Mouse (Mus musculus): ENCODE data around the gene Fstl1. TPM values are rescaled to one million over a fixed set of nuclear protein-coding genes. Genes with fewer than 3 reads are reported as not detected.
A peak's percentile ranks its signal among the peaks of the same experiment; 100 is the strongest.

Gene Fstl1
- polyA plus RNA-seq, 1 experiment from 2014 or later: 468 TPM

DNA sequence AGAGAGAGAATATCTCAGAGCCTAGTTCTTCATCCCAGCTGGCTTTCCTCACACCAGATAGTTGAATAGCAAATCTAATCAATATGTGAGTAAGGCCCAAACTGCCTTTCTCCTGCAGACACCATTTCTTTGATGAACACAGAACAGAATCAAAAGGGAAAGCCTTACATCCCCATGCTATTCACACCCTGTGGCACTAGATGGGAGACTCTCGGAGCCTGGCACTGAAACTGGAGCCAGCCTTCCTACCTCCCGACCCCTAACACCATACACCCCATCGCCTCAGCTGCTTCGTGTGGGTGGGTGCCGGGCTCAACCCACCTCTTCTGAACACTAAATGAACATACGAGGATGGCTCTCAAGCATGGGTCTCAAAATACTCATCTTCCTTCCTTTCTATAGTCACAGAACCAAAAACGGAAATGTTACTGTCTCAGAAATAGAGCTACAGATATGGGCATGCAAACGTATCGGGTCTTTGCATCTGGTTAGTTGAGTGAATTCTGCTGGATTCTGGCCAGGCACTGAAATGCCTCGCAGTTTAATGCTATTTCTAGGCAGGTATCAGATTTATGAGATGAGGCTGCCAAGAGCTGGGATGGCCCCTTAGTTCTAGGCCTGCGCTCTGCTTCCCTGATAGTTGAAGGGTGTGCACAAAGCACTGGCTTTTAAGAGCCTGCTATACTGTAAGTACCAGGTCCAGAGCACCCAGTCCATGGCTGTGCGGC, 48.3 kb downstream of the Fstl1 start:
- 72% methylated on average over 12 of the region's 12 CpGs for WGBS
- no peak for ATAC-seq (replicated peaks; ENCODE audit: insufficient number of reproducible peaks, insufficient read depth, low FRiP score, low read depth)
- Histone ChIP-seq H3K4me2 (no peak overlapping the region), H3K9me3 (replicated peaks) (no peaks in the 10 kb centered on the region), H3K4me1 (replicated peaks) (peaks cover 5% of the 10 kb centered on the region; the same call in 1 of the 2 replicates), H3K27me3 (no peaks in the 10 kb centered on the region), H3K27ac (no peak overlapping the region), H3K36me3 (peaks cover 93% of the 10 kb centered on the region), H3K9ac (no peak overlapping the region), H3K4me3 (no peak overlapping the region)

DNA sequence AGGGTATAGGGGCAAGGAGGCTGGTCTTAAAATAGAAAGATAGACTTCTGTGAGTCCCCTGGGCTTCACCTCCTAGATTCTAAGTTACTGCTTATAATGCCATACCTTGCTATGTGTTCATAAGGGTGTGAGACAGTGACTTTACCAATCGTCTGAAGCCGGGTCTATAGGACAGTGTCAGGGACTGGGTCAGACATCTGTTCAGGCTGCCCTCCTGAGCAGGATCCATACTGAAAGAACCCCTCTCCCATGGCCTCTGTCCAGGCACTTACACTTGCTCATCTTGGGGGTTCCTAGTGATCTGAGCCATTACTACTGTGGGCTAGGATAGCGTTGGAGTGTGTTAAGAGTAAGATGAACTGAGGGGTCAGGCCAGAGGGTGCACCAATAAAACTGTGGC, 49.6 kb downstream of the Fstl1 start:
- Histone ChIP-seq H3K27me3 (no peaks in the 10 kb centered on the region), H3K9ac (no peak overlapping the region), H3K4me1 (replicated peaks) (peaks cover 5% of the 10 kb centered on the region; the same call in 1 of the 2 replicates), H3K27ac (no peak overlapping the region), H3K4me2 (no peak overlapping the region), H3K4me3 (no peak overlapping the region), H3K9me3 (replicated peaks) (no peaks in the 10 kb centered on the region), H3K36me3 (peaks cover 93% of the 10 kb centered on the region)
- WGBS: 84% methylated on average over 3 of the region's 3 CpGs
- ATAC-seq (replicated peaks; ENCODE audit: insufficient number of reproducible peaks, insufficient read depth, low FRiP score, low read depth): no peak

DNA sequence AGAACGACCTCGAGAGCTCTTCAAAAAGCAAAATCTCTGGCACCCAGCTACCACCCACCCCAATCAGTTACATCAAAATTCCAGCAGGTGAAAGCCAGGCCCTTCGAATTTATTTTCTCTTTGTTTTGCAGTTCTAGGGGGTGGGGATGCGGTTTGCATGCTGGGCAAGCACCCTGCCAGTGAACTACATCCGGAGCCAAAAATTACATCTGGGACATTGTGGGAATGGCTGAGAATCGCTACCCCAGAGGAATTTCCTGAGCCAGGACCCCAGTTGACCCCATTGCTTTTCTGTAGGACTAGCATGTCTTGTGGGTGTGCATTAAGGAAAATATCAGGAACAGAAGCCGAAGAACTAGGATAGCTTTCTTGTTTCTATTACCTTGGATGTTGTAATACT, 54.4 kb downstream of the Fstl1 start:
- Histone ChIP-seq H3K27ac (no peak overlapping the region), H3K9me3 (replicated peaks) (no peaks in the 10 kb centered on the region), H3K4me1 (replicated peaks) (no peaks in the 10 kb centered on the region), H3K4me2 (no peak overlapping the region), H3K36me3 (peaks cover 95% of the 10 kb centered on the region), H3K27me3 (no peaks in the 10 kb centered on the region), H3K4me3 (no peak overlapping the region), H3K9ac (no peak overlapping the region)
- 74% methylated on average over 7 of the region's 7 CpGs for WGBS
- no peak for ATAC-seq (replicated peaks; ENCODE audit: insufficient number of reproducible peaks, insufficient read depth, low FRiP score, low read depth)

DNA sequence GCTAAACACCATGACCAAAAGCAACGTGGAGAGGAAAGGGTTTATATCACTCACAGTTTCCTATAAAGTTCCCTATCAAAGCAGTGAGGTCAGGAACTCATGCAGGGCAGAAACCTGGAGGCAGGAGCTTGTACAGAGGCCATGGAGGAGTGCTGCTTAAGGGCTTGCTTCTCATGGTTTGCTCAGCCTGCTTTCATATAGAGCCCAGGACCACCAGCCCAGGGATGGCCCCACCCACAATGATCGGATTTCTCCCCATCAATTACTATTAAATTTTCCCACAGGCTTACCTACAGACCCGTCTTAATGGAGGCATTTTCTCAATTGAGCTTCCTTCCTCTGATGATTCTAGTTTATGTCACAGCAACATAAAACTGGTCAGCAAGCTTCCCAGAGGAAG, 60.9 kb downstream of the Fstl1 start:
- Histone ChIP-seq H3K4me2 (no peak overlapping the region), H3K27ac (no peak overlapping the region), H3K36me3 (peaks cover 33% of the 10 kb centered on the region), H3K9me3 (replicated peaks) (no peaks in the 10 kb centered on the region), H3K4me1 (replicated peaks) (no peaks in the 10 kb centered on the region), H3K4me3 (no peak overlapping the region), H3K9ac (no peak overlapping the region), H3K27me3 (no peaks in the 10 kb centered on the region)
- ATAC-seq (replicated peaks; ENCODE audit: insufficient number of reproducible peaks, insufficient read depth, low FRiP score, low read depth): no peak
- 67% methylated on average over 3 of the region's 3 CpGs for WGBS

DNA sequence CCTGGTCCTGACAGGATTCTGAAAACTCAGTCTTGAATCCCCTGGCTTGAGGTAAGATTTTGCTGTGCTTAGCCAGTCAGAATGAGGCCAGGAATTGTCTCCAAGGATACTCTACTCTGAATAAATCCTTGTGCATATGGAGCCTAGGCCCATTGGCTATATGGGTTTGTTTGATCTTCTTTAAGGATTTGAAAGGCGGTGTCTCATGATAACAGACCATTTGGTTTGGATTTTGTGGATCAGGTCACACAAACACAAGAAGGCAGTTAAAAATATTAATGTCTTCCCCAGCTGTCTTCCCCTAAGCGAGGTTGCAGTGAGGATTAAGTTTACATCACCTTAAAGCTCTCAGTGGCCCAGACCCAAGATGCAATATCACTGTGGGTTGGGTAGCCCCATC, 65.8 kb downstream of the Fstl1 start:
- Histone ChIP-seq H3K9me3 (replicated peaks) (no peaks in the 10 kb centered on the region), H3K4me2 (no peak overlapping the region), H3K27ac (no peak overlapping the region), H3K4me3 (no peak overlapping the region), H3K4me1 (replicated peaks) (peaks cover 22% of the 10 kb centered on the region), H3K9ac (no peak overlapping the region), H3K27me3 (no peaks in the 10 kb centered on the region), H3K36me3 (no peaks in the 10 kb centered on the region; the same call in 1 of the 2 replicates)
- ATAC-seq (replicated peaks; ENCODE audit: insufficient number of reproducible peaks, insufficient read depth, low FRiP score, low read depth): no peak
- WGBS: 80% methylated on average over 2 of the region's 2 CpGs

DNA sequence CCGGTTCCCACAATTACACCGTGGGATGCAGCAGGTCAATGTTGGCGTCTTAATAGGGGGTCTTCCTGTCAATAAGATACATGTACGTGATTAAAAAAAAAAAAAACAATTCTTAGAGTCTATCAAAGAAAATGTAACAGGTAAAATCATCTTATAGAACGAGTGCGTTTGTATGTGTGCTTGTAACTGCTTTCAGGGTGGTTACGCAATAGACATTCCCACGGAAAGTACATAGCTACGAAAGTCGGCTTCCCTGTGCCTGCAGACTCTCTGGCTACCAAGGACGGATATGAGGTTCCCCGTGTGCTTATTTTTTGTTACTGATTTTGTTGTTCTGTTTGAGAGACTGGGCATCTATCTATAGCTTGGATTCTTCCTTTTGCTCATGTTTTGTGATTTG, 67.1 kb downstream of the Fstl1 start:
- Histone ChIP-seq H3K4me1 (replicated peaks) (peaks cover 22% of the 10 kb centered on the region), H3K36me3 (no peaks in the 10 kb centered on the region), H3K27ac (no peak overlapping the region), H3K4me3 (no peak overlapping the region), H3K9me3 (replicated peaks) (no peaks in the 10 kb centered on the region), H3K27me3 (no peaks in the 10 kb centered on the region), H3K9ac (no peak overlapping the region), H3K4me2 (no peak overlapping the region)
- ATAC-seq (replicated peaks; ENCODE audit: insufficient number of reproducible peaks, insufficient read depth, low FRiP score, low read depth): no peak
- WGBS: 77% methylated on average over 12 of the region's 12 CpGs

DNA sequence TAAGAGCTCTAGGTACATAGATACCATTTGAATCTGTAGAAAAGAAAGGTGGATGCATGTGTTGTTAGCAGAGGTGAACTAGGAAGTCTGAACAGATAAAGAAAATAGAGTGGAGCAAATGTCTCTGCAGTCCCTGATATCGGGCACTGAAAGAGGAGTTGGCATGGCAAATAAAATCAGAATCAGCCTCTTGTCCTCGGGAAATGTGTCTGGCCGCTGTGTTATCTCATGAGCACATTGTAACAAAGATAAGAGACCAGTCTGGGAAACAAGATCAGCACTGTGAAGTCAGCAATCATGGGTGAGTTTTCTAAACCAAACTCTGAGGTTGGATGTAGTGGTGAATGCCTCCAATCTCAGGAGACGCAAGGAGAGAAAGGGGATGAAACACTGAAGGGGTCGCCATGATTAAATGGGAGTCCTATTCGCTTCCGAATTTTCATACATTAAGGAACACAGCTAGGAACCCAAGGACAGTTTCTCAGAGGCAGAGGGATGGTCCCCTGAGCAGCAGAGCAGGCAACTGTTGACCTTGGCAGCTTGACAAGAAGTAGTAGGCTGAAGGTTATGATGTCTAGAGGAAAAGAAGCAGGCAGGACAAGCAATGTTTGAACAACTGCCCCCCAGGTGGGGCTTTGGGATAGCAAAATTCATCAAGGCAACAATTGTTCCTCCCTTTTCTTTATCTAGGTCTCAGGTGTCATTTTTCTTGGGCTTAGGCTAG, 68.7 kb downstream of the Fstl1 start:
- H3K4me2 ChIP-seq: peak overlapping the region; percentile 19; the same call in 1 of the 2 replicates
- peaks cover 25% of the 10 kb centered on the region for H3K4me1 ChIP-seq (replicated peaks)
- no peaks in the 10 kb centered on the region for H3K9me3 ChIP-seq (replicated peaks)
- no peaks in the 10 kb centered on the region for H3K36me3 ChIP-seq
- H3K9ac ChIP-seq: no peak overlapping the region
- no peaks in the 10 kb centered on the region for H3K27me3 ChIP-seq
- WGBS: 25% methylated on average over 7 of the region's 7 CpGs
- ATAC-seq (replicated peaks; ENCODE audit: insufficient number of reproducible peaks, insufficient read depth, low FRiP score, low read depth): 0 out of 2 replicates have a peak, but pooled peaks have one; percentile 31
- no peak overlapping the region for H3K4me3 ChIP-seq
- H3K27ac ChIP-seq: peak overlapping the region; percentile 44

DNA sequence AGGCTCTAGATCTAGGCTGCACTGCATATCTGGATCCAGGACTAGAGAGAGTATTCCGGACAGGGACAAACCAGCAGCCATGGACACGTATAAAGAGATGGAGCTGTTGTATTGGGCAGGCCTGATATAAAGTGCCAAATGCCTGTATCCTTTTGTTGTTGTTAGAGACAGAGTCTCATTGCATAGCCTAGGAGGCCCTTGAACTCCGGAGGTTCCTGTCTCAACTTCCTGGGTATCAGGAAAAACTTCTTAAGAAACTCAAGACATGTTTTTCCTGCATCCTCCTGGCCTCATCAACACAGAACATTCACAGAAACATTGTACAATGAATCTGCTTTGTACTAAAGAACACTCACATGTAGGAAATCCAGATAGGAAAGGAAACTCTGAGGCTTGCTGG, 70.4 kb downstream of the Fstl1 start:
- Histone ChIP-seq H3K4me2 (no peak overlapping the region), H3K9ac (no peak overlapping the region), H3K4me1 (replicated peaks) (peaks cover 25% of the 10 kb centered on the region), H3K4me3 (no peak overlapping the region), H3K27me3 (no peaks in the 10 kb centered on the region), H3K9me3 (replicated peaks) (no peaks in the 10 kb centered on the region), H3K36me3 (no peaks in the 10 kb centered on the region), H3K27ac (no peak overlapping the region)
- no peak for ATAC-seq (replicated peaks; ENCODE audit: insufficient number of reproducible peaks, insufficient read depth, low FRiP score, low read depth)
- 63% methylated on average over 3 of the region's 3 CpGs for WGBS

DNA sequence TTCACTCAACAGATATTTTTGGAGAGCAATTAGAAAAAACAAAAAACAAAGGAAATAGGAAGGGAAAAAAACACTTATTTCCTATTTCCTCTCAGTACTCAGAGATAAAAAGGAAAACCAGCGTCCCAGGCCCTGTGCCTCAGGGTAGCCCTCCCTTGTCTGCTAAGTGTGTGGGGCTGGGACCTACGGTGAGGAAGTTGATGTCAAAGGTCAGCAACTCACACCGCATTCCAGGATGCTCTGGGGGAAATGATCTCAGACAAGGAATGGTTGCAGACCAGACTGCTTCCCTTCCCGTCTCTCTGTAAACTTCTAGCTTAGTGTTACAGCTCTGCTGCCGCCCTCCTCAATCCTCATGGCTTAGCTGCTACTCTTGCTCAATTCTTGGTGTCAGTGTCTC, 74.7 kb downstream of the Fstl1 start:
- peak; percentile 80 for ATAC-seq (replicated peaks; ENCODE audit: insufficient number of reproducible peaks, insufficient read depth, low FRiP score, low read depth)
- H3K27ac ChIP-seq: peak overlapping the region; percentile 63
- H3K4me2 ChIP-seq: no peak overlapping the region
- no peaks in the 10 kb centered on the region for H3K36me3 ChIP-seq
- H3K4me3 ChIP-seq: no peak overlapping the region
- no peak overlapping the region for H3K9ac ChIP-seq
- no peaks in the 10 kb centered on the region for H3K9me3 ChIP-seq (replicated peaks)
- no peaks in the 10 kb centered on the region for H3K27me3 ChIP-seq
- peaks cover 18% of the 10 kb centered on the region for H3K4me1 ChIP-seq (replicated peaks)
- WGBS: 41% methylated on average over 5 of the region's 5 CpGs

DNA sequence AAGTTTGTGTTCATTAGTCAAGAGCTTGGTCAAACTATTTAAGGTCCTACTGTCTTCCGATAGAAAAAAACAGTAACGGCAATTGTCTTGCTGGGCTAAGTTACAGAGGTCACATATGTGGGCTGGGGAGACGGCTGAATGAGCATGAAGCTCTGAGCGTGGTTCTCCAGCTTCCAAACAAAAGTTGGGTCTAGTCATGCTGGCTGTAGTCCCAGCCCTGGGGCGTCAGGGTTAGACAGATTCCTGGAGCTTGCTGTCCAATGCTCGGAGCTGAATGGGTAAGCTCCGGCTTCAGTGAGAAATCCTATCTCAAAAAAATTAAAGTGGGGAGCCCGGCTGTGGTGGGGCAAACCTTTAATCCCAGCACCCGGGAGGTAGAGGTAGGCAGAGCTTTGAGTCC, 76.6 kb downstream of the Fstl1 start:
- 50% methylated on average over 9 of the region's 9 CpGs for whole genome bisulfite sequencing
- no peak for ATAC-seq (replicated peaks; ENCODE audit: insufficient number of reproducible peaks, insufficient read depth, low FRiP score, low read depth)
- H3K4me2 ChIP-seq: no peak overlapping the region
- H3K27me3 ChIP-seq: no peaks in the 10 kb centered on the region
- peaks cover 18% of the 10 kb centered on the region for H3K4me1 ChIP-seq (replicated peaks)
- no peak overlapping the region for H3K27ac ChIP-seq
- no peak overlapping the region for H3K9ac ChIP-seq
- H3K36me3 ChIP-seq: no peaks in the 10 kb centered on the region
- H3K9me3 ChIP-seq (replicated peaks): no peaks in the 10 kb centered on the region
- H3K4me3 ChIP-seq: no peak overlapping the region

DNA sequence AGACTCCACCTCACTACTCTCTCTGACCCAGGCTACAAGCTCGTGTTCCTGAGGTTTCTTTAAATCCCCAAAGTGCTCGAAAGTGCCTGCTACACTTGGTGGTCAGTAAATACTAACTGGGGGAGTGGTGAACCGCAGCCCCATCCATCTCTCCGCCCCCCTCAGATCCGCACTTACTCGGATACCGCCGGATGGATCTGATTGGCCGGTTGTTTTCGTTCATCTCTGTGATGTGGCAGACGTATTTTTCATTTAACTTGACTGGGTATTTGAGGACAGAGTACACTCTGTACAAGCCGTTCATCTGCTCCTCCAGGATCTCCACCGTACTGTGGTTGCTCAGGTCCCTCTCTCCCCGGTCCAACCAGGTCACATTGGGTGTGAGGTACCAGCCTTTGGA, 77.4 kb downstream of the Fstl1 start:
- Histone ChIP-seq H3K27me3 (no peaks in the 10 kb centered on the region), H3K4me2 (no peak overlapping the region), H3K9ac (no peak overlapping the region), H3K36me3 (no peaks in the 10 kb centered on the region), H3K4me3 (no peak overlapping the region), H3K9me3 (replicated peaks) (no peaks in the 10 kb centered on the region), H3K4me1 (replicated peaks) (peaks cover 18% of the 10 kb centered on the region), H3K27ac (no peak overlapping the region)
- no peak for ATAC-seq (replicated peaks; ENCODE audit: insufficient number of reproducible peaks, insufficient read depth, low FRiP score, low read depth)
- 67% methylated on average over 14 of the region's 14 CpGs for WGBS

DNA sequence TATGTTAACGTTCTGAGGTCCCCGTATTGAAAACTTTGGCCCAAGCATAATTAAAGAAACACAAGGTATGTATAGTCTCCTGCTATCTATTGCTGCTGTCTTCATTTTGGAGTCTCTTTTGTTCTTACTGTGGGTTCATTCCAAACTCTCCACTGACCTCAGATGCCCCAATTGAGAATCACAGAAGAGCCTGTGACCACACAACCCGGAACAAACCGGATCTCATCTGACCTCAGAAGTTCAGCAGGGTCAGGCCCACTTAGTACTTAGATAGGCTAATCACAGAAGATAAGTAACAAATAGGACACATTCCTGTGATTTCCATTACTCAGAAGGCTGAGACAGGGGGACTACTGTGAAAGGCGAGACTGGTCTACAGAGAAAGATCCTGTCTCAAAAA, 77.9 kb downstream of the Fstl1 start:
- Histone ChIP-seq H3K27me3 (no peaks in the 10 kb centered on the region), H3K4me1 (replicated peaks) (peaks cover 23% of the 10 kb centered on the region), H3K9me3 (replicated peaks) (no peaks in the 10 kb centered on the region), H3K9ac (no peak overlapping the region), H3K36me3 (no peaks in the 10 kb centered on the region), H3K27ac (no peak overlapping the region), H3K4me3 (no peak overlapping the region), H3K4me2 (no peak overlapping the region)
- 38% methylated on average over 5 of the region's 5 CpGs for WGBS
- no peak for ATAC-seq (replicated peaks; ENCODE audit: insufficient number of reproducible peaks, insufficient read depth, low FRiP score, low read depth)

All from heart, embryonic 15.5 days (tissue).